Mouse (Mus musculus) intestine, embryonic 14.5 days (tissue): ENCODE data around the gene Tas2r137. TPM values are rescaled to one million over a fixed set of nuclear protein-coding genes. Genes with fewer than 3 reads are reported as not detected.

Experiments
- ATAC-seq: fragments of 200-750 bp; cut with Nextera tagmentation; replicated peaks from 2 replicates; pipeline ENCODE4 v1.8.0; 2017; ENCODE audit warnings: low read depth, moderate number of reproducible peaks, moderate TSS enrichment, moderate library complexity; ENCODE audit not compliant: low FRiP score, low TSS enrichment
- DNase-seq: peaks from one replicate; pipeline ENCODE4 v3.0.0-alpha.2; 2018; ENCODE audit warnings: low spot score
- H3K27ac ChIP-seq: fragments of 300-500 bp; sonication (generic); 2 replicates; pipeline ENCODE4 v1.5.1; 2014; ENCODE audit warnings: low read depth, mild to moderate bottlenecking, control low read depth
- H3K27me3 ChIP-seq: fragments of 300-500 bp; sonication (generic); replicated peaks from 2 replicates; pipeline ENCODE4 v1.6.1; 2014; ENCODE audit warnings: low read length, control low read depth; ENCODE audit not compliant: control insufficient read depth, insufficient read depth
- H3K36me3 ChIP-seq: fragments of 300-500 bp; sonication (generic); 2 replicates; pipeline ENCODE4 v1.6.1; 2014; ENCODE audit warnings: low read length, control low read depth; ENCODE audit not compliant: control insufficient read depth, insufficient read depth
- H3K4me1 ChIP-seq: fragments of 300-500 bp; sonication (generic); replicated peaks from 2 replicates; pipeline ENCODE4 v1.6.1; 2014; ENCODE audit warnings: low read length, control low read depth, mixed read lengths; ENCODE audit not compliant: control insufficient read depth, insufficient read depth
- H3K4me2 ChIP-seq: fragments of 300-500 bp; sonication (generic); 2 replicates; pipeline ENCODE4 v1.6.1; 2014; ENCODE audit warnings: low read length
- H3K4me3 ChIP-seq: fragments of 300-500 bp; sonication (generic); 2 replicates; pipeline ENCODE4 v1.5.1; 2014; ENCODE audit warnings: low read depth, low read length, control low read depth, mixed read lengths
- H3K9ac ChIP-seq: fragments of 300-500 bp; sonication (generic); 2 replicates; pipeline ENCODE4 v1.6.1; 2014; ENCODE audit warnings: mild to moderate bottlenecking, low read length
- H3K9me3 ChIP-seq: fragments of 300-500 bp; sonication (generic); 2 replicates; pipeline ENCODE4 v1.6.1; 2016; ENCODE audit warnings: low read length, control low read depth; ENCODE audit not compliant: control insufficient read depth
- WGBS: fragments of 180-500 bp; shearing (Covaris S2); extraction: QIAGEN DNeasy Blood & Tissue Kit; methylation state at CpG from one replicate; pipeline ENCODE4 v1.1.7; 2014; 5-methylcytosine and 5-hydroxymethylcytosine counted together
- polyA plus RNA-seq: library from polyadenylated mRNA; unstranded; fragments of >200 nt; fragmentation: Nextera tagmentation; extraction: Ambion mirVana; gene quantifications from 2 replicates; pipeline ENCODE4 v1.2.1, GENCODE M21; 2014

The Tas2r137 gene
- not detected in 2 replicates for polyA plus RNA-seq

GRCm38 (mm10) chr6:40490933-40491332 is at the start of gene Tas2r137:
Gene Tas2r137, plus strand, starts transcription at chr6:40491233.
- no peaks in the 10 kb centered on the region for H3K4me1 ChIP-seq
- no peak within 1 kb of the TSS for H3K4me2 ChIP-seq
- no peaks in the 10 kb centered on the region for H3K9me3 ChIP-seq
- DNase-seq (no peak), ATAC-seq (no peak)
- no peak within 1 kb of the TSS for H3K9ac ChIP-seq
- H3K36me3 ChIP-seq, result no peaks in the 10 kb centered on the region
- H3K27me3 ChIP-seq, result no peaks in the 10 kb centered on the region
- no peak within 1 kb of the TSS for H3K27ac ChIP-seq
- no peak within 1 kb of the TSS for H3K4me3 ChIP-seq

GRCm38 (mm10) chr6:40441276-40441675 is 49.8 kb upstream of the Tas2r137 start:
- Histone ChIP-seq H3K9me3 (no peaks in the 10 kb centered on the region), H3K4me2 (no peak overlapping the region), H3K4me3 (no peak overlapping the region), H3K4me1 (no peaks in the 10 kb centered on the region), H3K27me3 (peaks cover 17% of the 10 kb centered on the region), H3K36me3 (no peaks in the 10 kb centered on the region), H3K9ac (no peak overlapping the region), H3K27ac (no peak overlapping the region)
- WGBS, result 79% methylated on average over 3 of the region's 3 CpGs
- ATAC-seq, result no peak
- DNase-seq, result no peak

- H3K4me1 ChIP-seq, result no peaks in the 10 kb centered on the region
- WGBS, result 29% methylated on average over 3 of the region's 3 CpGs
- H3K4me2 ChIP-seq, result no peak overlapping the region
- no peaks in the 10 kb centered on the region for H3K36me3 ChIP-seq
- DNase-seq, result no peak
- no peak overlapping the region for H3K27ac ChIP-seq
- ATAC-seq, result no peak
- peaks cover 17% of the 10 kb centered on the region for H3K27me3 ChIP-seq
- no peaks in the 10 kb centered on the region for H3K9me3 ChIP-seq
- no peak overlapping the region for H3K9ac ChIP-seq
- H3K4me3 ChIP-seq, result no peak overlapping the region
Measured at GRCm38 (mm10) chr6:40441755-40442154, 49.3 kb upstream of the Tas2r137 start.

- WGBS, result 37% methylated on average over 10 of the region's 10 CpGs
- ATAC-seq, result no peak
- no peak overlapping the region for H3K4me3 ChIP-seq
Measured at GRCm38 (mm10) chr6:40443281-40443928, 47.6 kb upstream of the Tas2r137 start.

GRCm38 (mm10) chr6:40448626-40449025 is 42.4 kb upstream of the Tas2r137 start:
- H3K9me3 ChIP-seq, result no peaks in the 10 kb centered on the region
- H3K9ac ChIP-seq, result no peak overlapping the region
- no peak overlapping the region for H3K27ac ChIP-seq
- no peak overlapping the region for H3K4me3 ChIP-seq
- H3K4me1 ChIP-seq, result no peaks in the 10 kb centered on the region
- no peaks in the 10 kb centered on the region for H3K36me3 ChIP-seq
- no peak overlapping the region for H3K4me2 ChIP-seq
- DNase-seq (no peak), ATAC-seq (no peak)
- H3K27me3 ChIP-seq, result no peaks in the 10 kb centered on the region

More at GRCm38 (mm10) chr6:40443281-40443928, 47.6 kb upstream of the Tas2r137 start:
- Histone ChIP-seq H3K4me1 (no peaks in the 10 kb centered on the region), H3K9ac (no peak overlapping the region), H3K36me3 (no peaks in the 10 kb centered on the region), H3K4me2 (no peak overlapping the region), H3K27me3 (peaks cover 13% of the 10 kb centered on the region), H3K27ac (no peak overlapping the region), H3K9me3 (no peaks in the 10 kb centered on the region)
- no peak for DNase-seq

- Histone ChIP-seq H3K27me3 (no peaks in the 10 kb centered on the region), H3K36me3 (no peaks in the 10 kb centered on the region), H3K4me3 (no peak overlapping the region), H3K9me3 (no peaks in the 10 kb centered on the region), H3K9ac (no peak overlapping the region), H3K4me2 (no peak overlapping the region), H3K4me1 (no peaks in the 10 kb centered on the region), H3K27ac (no peak overlapping the region)
- WGBS, result 26% methylated on average over 7 of the region's 7 CpGs
- DNase-seq, result no peak
- no peak for ATAC-seq
Measured at GRCm38 (mm10) chr6:40454436-40455041, 36.5 kb upstream of the Tas2r137 start.

- Histone ChIP-seq H3K27ac (no peak overlapping the region), H3K36me3 (no peaks in the 10 kb centered on the region), H3K4me2 (no peak overlapping the region), H3K4me3 (no peak overlapping the region), H3K4me1 (no peaks in the 10 kb centered on the region), H3K9ac (no peak overlapping the region), H3K27me3 (no peaks in the 10 kb centered on the region), H3K9me3 (no peaks in the 10 kb centered on the region)
- ATAC-seq (no peak), DNase-seq (no peak)
- 51% methylated on average over 6 of the region's 6 CpGs for WGBS
Measured at GRCm38 (mm10) chr6:40465710-40466109, 25.3 kb upstream of the Tas2r137 start.

- Histone ChIP-seq H3K4me2 (peak within 1 kb of the TSS; percentile 84), H3K4me1 (peaks cover 5% of the 10 kb centered on the region), H3K9me3 (0 out of 2 replicates have a peak, but pooled peaks cover 2% of the 10 kb centered on the region), H3K36me3 (peaks cover 29% of the 10 kb centered on the region), H3K4me3 (peak within 1 kb of the TSS; percentile 66), H3K27me3 (no peaks in the 10 kb centered on the region), H3K27ac (peak within 1 kb of the TSS; percentile 92), H3K9ac (peak within 1 kb of the TSS; percentile 95)
- WGBS, result under 1% methylated on average over 54 of the region's 54 CpGs
- peak; percentile 95 for DNase-seq
- peak; percentile 96 for ATAC-seq
Measured at GRCm38 (mm10) chr6:40470916-40471719, 19.9 kb upstream of the Tas2r137 start, which contains the start of gene Ssbp1. Gene Ssbp1, plus strand, starts transcription at chr6:40471352.
